Mouse (Mus musculus): ENCODE results near the gene Tent4a. TPM values are rescaled to one million over a fixed set of nuclear protein-coding genes. Genes with fewer than 3 reads are reported as not detected.

Tent4a gene
- total RNA-seq, 2 experiments from 2014 or later: 6.8 to 9.4 TPM

GRCm38 (mm10) chr13:69550831-69551230 lies 16.4 kb upstream of the Tent4a start:
- no peak for DNase-seq
- intact Hi-C loops (cut with DNase I; ENCODE audit: low total_unique reads): loop anchor here (2.0 to 5.0 kb wide), 3 partner anchors 42 to 106 kb away; no protein-coding TSS in a partner anchor

GRCm38 (mm10) chr13:69549980-69550379 lies 15.6 kb upstream of the Tent4a start:
- intact Hi-C loops (cut with DNase I; ENCODE audit: low total_unique reads): loop anchor here (2.0 to 5.0 kb wide), 3 partner anchors 41 to 107 kb away; no protein-coding TSS in a partner anchor

GRCm38 (mm10) chr13:69547488-69548180 lies 13.2 kb upstream of the Tent4a start:
- no peak for DNase-seq
- intact Hi-C loops (cut with DNase I; ENCODE audit: low total_unique reads): no loop called here

More at GRCm38 (mm10) chr13:69549980-69550379, 15.6 kb upstream of the Tent4a start:
- no peak for DNase-seq

GRCm38 (mm10) chr13:69545019-69545418 lies 10.6 kb upstream of the Tent4a start:
- intact Hi-C loops (cut with DNase I; ENCODE audit: low total_unique reads): no loop called here
- DNase-seq: no peak

GRCm38 (mm10) chr13:69543595-69543994 lies 9.2 kb upstream of the Tent4a start:
- intact Hi-C loops (cut with DNase I; ENCODE audit: low total_unique reads): no loop called here
- DNase-seq: no peak

- intact Hi-C loops (cut with DNase I; ENCODE audit: low total_unique reads): no loop called here
- peak; percentile 74 for DNase-seq
These were observed 8.3 kb upstream of the Tent4a start for GRCm38 (mm10) chr13:69542571-69543352.

- intact Hi-C loops (cut with DNase I; ENCODE audit: low total_unique reads): no loop called here
- DNase-seq: no peak
These were observed 7.4 kb upstream of the Tent4a start for GRCm38 (mm10) chr13:69541776-69542175.

- peak; percentile 59 for DNase-seq
- intact Hi-C loops (cut with DNase I; ENCODE audit: low total_unique reads): no loop called here
These were observed 6.8 kb upstream of the Tent4a start for GRCm38 (mm10) chr13:69541209-69541608.

GRCm38 (mm10) chr13:69538327-69538726 lies 3.9 kb upstream of the Tent4a start:
- peak; percentile 67 for DNase-seq
- intact Hi-C loops (cut with DNase I; ENCODE audit: low total_unique reads): no loop called here

- intact Hi-C loops (cut with DNase I; ENCODE audit: low total_unique reads): no loop called here
- DNase-seq: peak; percentile 44
These were observed 2.9 kb upstream of the Tent4a start for GRCm38 (mm10) chr13:69537366-69537765.

- intact Hi-C loops (cut with DNase I; ENCODE audit: low total_unique reads): no loop called here
- no peak for DNase-seq
These were observed 1.6 kb upstream of the Tent4a start for GRCm38 (mm10) chr13:69536021-69536420.

- intact Hi-C loops (cut with DNase I; ENCODE audit: low total_unique reads): no loop called here
- DNase-seq: peak; percentile 99
These were observed 486 bp upstream of the Tent4a start for GRCm38 (mm10) chr13:69534654-69535551.

GRCm38 (mm10) chr13:69533405-69534333 lies 748 bp downstream of the Tent4a start, which contains the start of gene Nsun2:
TSS of gene Nsun2 (plus strand) at chr13:69533746.
- DNase-seq: peak; percentile 67
- intact Hi-C loops (cut with DNase I; ENCODE audit: low total_unique reads): no loop called here

GRCm38 (mm10) chr13:69532893-69533404 lies 1.5 kb downstream of the Tent4a start:
- no peak for DNase-seq
- intact Hi-C loops (cut with DNase I; ENCODE audit: low total_unique reads): no loop called here

GRCm38 (mm10) chr13:69532101-69532892 lies 2.1 kb downstream of the Tent4a start:
- intact Hi-C loops (cut with DNase I; ENCODE audit: low total_unique reads): no loop called here
- DNase-seq: no peak

GRCm38 (mm10) chr13:69531431-69531830 lies 3.0 kb downstream of the Tent4a start:
- intact Hi-C loops (cut with DNase I; ENCODE audit: low total_unique reads): no loop called here
- DNase-seq: no peak

- DNase-seq: no peak
- intact Hi-C loops (cut with DNase I; ENCODE audit: low total_unique reads): no loop called here
These were observed 3.5 kb downstream of the Tent4a start for GRCm38 (mm10) chr13:69530951-69531350.

GRCm38 (mm10) chr13:69530156-69530555 lies 4.3 kb downstream of the Tent4a start:
- intact Hi-C loops (cut with DNase I; ENCODE audit: low total_unique reads): no loop called here
- no peak for DNase-seq

Data from gastrocnemius, postnatal 14 days (tissue).